Mouse (Mus musculus): ENCODE data around the gene Sae1. TPM values are rescaled to one million over a fixed set of nuclear protein-coding genes. Genes with fewer than 3 reads are reported as not detected.

The Sae1 gene
- total and polyA plus RNA-seq, 3 experiments: 182 to 287 TPM; not detected in 1

- TF ChIP-seq NRF1 (IDR thresholded peaks at IDR 0.05; ENCODE audit: insufficient read depth, low read depth, low read length, poor library complexity, severe bottlenecking): no peak
- peak; percentile 56; the same call in 1 of the 2 replicates for TF ChIP-seq RCOR1 (IDR thresholded peaks at IDR 0.05; ENCODE audit: low read depth, low read length)
- TF ChIP-seq MAX (IDR thresholded peaks at IDR 0.05; ENCODE audit: low read length): peak; percentile 67; the same call in 1 of the 2 replicates
- TF ChIP-seq BHLHE40 (IDR thresholded peaks at IDR 0.05; ENCODE audit: borderline replicate concordance, low read depth, low read length): peak; percentile 52
- TF ChIP-seq USF2 (IDR thresholded peaks at IDR 0.05; ENCODE audit: borderline replicate concordance in 1 of 2, insufficient read depth in 1 of 2, low read depth in 1 of 2, low read length in 2 of 2): no peak
- no peak for TF ChIP-seq CHD2 (IDR thresholded peaks at IDR 0.05; ENCODE audit: low read length)
- no peak for TF ChIP-seq RAD21 (IDR thresholded peaks at IDR 0.05; ENCODE audit: low read depth, low read length)
- TF ChIP-seq POLR2AphosphoS5 (IDR thresholded peaks at IDR 0.05; ENCODE audit: borderline replicate concordance, low read depth, low read length): no peak; the same call in 1 of the 2 replicates
- no peak for TF ChIP-seq KAT2A (conservative IDR thresholded peaks at IDR 0.05; ENCODE audit: low read depth, low read length)
- peak; percentile 31; the same call in 1 of the 2 replicates for TF ChIP-seq HCFC1 (IDR thresholded peaks at IDR 0.05; ENCODE audit: low read depth, low read length)
- 0 out of 2 replicates have a peak, but pooled peaks have one; percentile 49 for TF ChIP-seq JUND (IDR thresholded peaks at IDR 0.05; ENCODE audit: low read depth, low read length)
- peak; percentile 93 for TF ChIP-seq MYB (IDR thresholded peaks at IDR 0.05; ENCODE audit: low read depth, low read length)
- peak; percentile 92 for TF ChIP-seq TCF12 (IDR thresholded peaks at IDR 0.05; ENCODE audit: low read depth, low read length)
- TF ChIP-seq EP300 (IDR thresholded peaks at IDR 0.05; ENCODE audit: low read depth in 1 of 2, low read length in 2 of 2): peak; percentile 93 to 97
- no peak for TF ChIP-seq SMC3 (IDR thresholded peaks at IDR 0.05; ENCODE audit: low read depth, low read length)
Observed at GRCm38 (mm10) chr7:16274922-16275890, 112.4 kb downstream of the Sae1 start (continued).

- Histone ChIP-seq H3K27ac (ENCODE audit: control insufficient read depth, low read depth, low read length) (peak overlapping the region; percentile 99), H3K4me3 (ENCODE audit: control insufficient read depth in 1 of 2, insufficient read depth in 1 of 2, low read depth in 2 of 2, low read length in 2 of 2) (peak overlapping the region; percentile 81 to 88), H3K36me3 (ENCODE audit: control insufficient read depth in 1 of 2, insufficient read depth in 2 of 2, low read length in 2 of 2) (peaks cover 0 to 13% of the 10 kb centered on the region in 2 experiments; a peak in 2 of 4 replicates), H3K4me1 (ENCODE audit: control insufficient read depth in 1 of 2, insufficient read depth in 2 of 2, low read length in 2 of 2) (peaks cover 3 to 23% of the 10 kb centered on the region in 2 experiments; a peak in 3 of 4 replicates), H3K9me3 (replicated peaks; ENCODE audit: insufficient read depth, low read length) (no peaks in the 10 kb centered on the region), H3K27me3 (ENCODE audit: control insufficient read depth in 1 of 2, insufficient read depth in 2 of 2, low read length in 2 of 2) (no peaks in the 10 kb centered on the region), H3K79me2 (ENCODE audit: control insufficient read depth, insufficient read depth, low read length, poor library complexity) (peaks cover 35% of the 10 kb centered on the region), H3K9ac (ENCODE audit: control insufficient read depth, low read depth, low read length, poor library complexity, severe bottlenecking) (peak overlapping the region; percentile 97)
- DNase-seq (ENCODE audit: low read depth, low spot score): peak; percentile 93
- TF ChIP-seq MYB (IDR thresholded peaks at IDR 0.05; ENCODE audit: low read depth, low read length) (no peak), ZC3H11A (IDR thresholded peaks at IDR 0.05; ENCODE audit: low read depth, low read length) (no peak), ZMIZ1 (IDR thresholded peaks at IDR 0.05; ENCODE audit: low read depth, low read length) (peak; percentile 85), RAD21 (IDR thresholded peaks at IDR 0.05; ENCODE audit: low read depth, low read length) (no peak), UBTF (IDR thresholded peaks at IDR 0.05; ENCODE audit: borderline replicate concordance, insufficient read depth, low read depth, low read length) (no peak), SIN3A (IDR thresholded peaks at IDR 0.05; ENCODE audit: low read length) (peak; percentile 58; the same call in 1 of the 2 replicates), POLR2A (IDR thresholded peaks at IDR 0.05; ENCODE audit: control insufficient read depth in 1 of 2, insufficient read depth in 1 of 2, low read depth in 1 of 2, low read length in 2 of 2, poor library complexity in 1 of 2) (peak in 1 of 2 experiments; percentile 84; a peak in 2 of 4 replicates), NELFE (IDR thresholded peaks at IDR 0.05; ENCODE audit: low read depth, low read length) (peak; percentile 82), USF2 (IDR thresholded peaks at IDR 0.05; ENCODE audit: borderline replicate concordance in 1 of 2, insufficient read depth in 1 of 2, low read depth in 1 of 2, low read length in 2 of 2) (no peak), SMC3 (IDR thresholded peaks at IDR 0.05; ENCODE audit: low read depth, low read length) (no peak), MXI1 (IDR thresholded peaks at IDR 0.05; ENCODE audit: low read depth, low read length) (peak; percentile 62), USF1 (IDR thresholded peaks at IDR 0.05; ENCODE audit: low read depth, low read length) (no peak), CHD1 (IDR thresholded peaks at IDR 0.05; ENCODE audit: low read depth, low read length) (0 out of 2 replicates have a peak, but pooled peaks have one; percentile 10), MAX (IDR thresholded peaks at IDR 0.05; ENCODE audit: low read length) (peak; percentile 72), RCOR1 (IDR thresholded peaks at IDR 0.05; ENCODE audit: low read depth, low read length) (no peak), ZKSCAN1 (IDR thresholded peaks at IDR 0.05; ENCODE audit: low read depth, low read length) (no peak), ETS1 (IDR thresholded peaks at IDR 0.05; ENCODE audit: low read depth, low read length) (no peak), TCF12 (IDR thresholded peaks at IDR 0.05; ENCODE audit: low read depth, low read length) (peak; percentile 34; the same call in 1 of the 2 replicates), MAZ (IDR thresholded peaks at IDR 0.05; ENCODE audit: low read depth, low read length) (peak; percentile 37; the same call in 1 of the 2 replicates), MYC (IDR thresholded peaks at IDR 0.05; ENCODE audit: low read depth, low read length) (0 out of 2 replicates have a peak, but pooled peaks have one; percentile 46), GABPA (IDR thresholded peaks at IDR 0.05; ENCODE audit: low read depth, low read length) (no peak), TBP (IDR thresholded peaks at IDR 0.05; ENCODE audit: low read depth, low read length) (peak; percentile 87), POLR2AphosphoS5 (IDR thresholded peaks at IDR 0.05; ENCODE audit: borderline replicate concordance, low read depth, low read length) (0 out of 2 replicates have a peak, but pooled peaks have one; percentile 81)
Observed at GRCm38 (mm10) chr7:16273766-16274140, 113.9 kb downstream of the Sae1 start.
